Mouse (Mus musculus): ENCODE results near the gene Ccdc149. TPM values are rescaled to one million over a fixed set of nuclear protein-coding genes. Genes with fewer than 3 reads are reported as not detected.

Gene Ccdc149
- total RNA-seq, 2 experiments from 2014 or later: 1.9 to 3.7 TPM

GRCm38 (mm10) chr5:52386016-52386415 is 85.3 kb downstream of the Ccdc149 start:
- peak; percentile 69 for ATAC-seq (replicated peaks; ENCODE audit: poor library complexity, severe bottlenecking)

- ATAC-seq (replicated peaks; ENCODE audit: poor library complexity, severe bottlenecking): peak; percentile 64
Measured at GRCm38 (mm10) chr5:52383748-52384147, 87.6 kb downstream of the Ccdc149 start.

DNA sequence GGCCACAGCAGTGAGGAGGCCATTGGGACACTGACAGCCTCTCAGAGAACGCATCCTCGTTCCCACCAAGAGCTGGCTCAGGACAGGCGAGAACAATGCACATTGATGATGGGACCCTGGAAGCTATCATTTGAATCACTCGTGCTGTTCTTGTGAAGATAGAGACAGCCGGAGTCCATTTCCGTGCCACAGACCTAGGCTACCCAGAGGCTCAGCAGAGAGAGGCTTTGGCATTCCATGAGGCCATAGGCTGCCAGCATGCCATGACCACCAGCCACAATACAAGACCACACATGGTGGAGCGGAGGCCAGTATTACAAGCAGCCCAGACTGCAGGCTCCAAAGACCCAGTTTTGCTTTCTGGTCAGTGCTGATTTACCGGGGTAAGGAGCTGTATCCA is 88.5 kb downstream of the Ccdc149 start:
- ATAC-seq (replicated peaks; ENCODE audit: poor library complexity, severe bottlenecking): no peak

DNA sequence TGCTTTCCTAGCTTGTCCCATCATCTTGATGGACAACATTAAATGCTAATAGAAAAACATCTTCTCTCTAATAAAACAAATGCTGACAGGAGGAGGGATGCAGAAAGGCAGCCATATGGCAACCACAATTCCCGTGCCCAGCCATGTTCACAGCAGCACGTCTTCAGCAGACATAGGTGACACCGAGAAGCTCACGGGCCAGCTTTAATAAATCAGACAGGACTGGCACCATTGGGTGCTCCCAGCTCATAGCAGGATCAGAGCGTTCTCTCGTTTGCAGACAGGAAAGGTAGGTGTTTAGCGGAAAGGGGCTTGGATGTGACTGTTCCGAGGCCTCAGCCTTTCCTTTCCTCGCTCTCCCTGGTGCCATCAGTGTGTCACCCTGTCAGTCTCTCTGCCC is 95.5 kb downstream of the Ccdc149 start:
- ATAC-seq (replicated peaks; ENCODE audit: poor library complexity, severe bottlenecking): no peak

DNA sequence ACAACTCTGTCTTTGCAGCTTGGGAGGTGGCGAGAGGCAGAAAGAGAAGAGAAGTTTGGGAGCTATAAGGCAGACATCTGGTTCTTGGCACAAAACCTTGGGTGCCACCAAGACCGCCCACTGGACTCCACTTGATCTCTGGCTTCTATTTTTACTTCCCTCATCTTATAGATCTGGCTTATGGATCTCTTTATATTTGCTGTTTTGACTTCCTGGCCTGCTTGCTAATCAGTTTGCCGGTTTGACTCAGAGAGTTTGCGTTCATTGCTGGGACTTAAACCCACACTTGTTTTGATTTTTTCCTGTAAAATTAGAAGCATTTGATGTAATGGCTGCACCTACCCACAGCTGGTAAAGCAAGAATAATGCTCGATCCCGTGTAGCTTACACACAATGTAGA is 100.4 kb downstream of the Ccdc149 start:
- ATAC-seq (replicated peaks; ENCODE audit: poor library complexity, severe bottlenecking): no peak

- 0 out of 2 replicates have a peak, but pooled peaks have one; percentile 3 for ATAC-seq (replicated peaks; ENCODE audit: poor library complexity, severe bottlenecking)
Measured at GRCm38 (mm10) chr5:52367866-52368840, 103.2 kb downstream of the Ccdc149 start.

- ATAC-seq (replicated peaks; ENCODE audit: poor library complexity, severe bottlenecking): 0 out of 2 replicates have a peak, but pooled peaks have one; percentile 17
Measured at GRCm38 (mm10) chr5:52366661-52367060, 104.7 kb downstream of the Ccdc149 start.

DNA sequence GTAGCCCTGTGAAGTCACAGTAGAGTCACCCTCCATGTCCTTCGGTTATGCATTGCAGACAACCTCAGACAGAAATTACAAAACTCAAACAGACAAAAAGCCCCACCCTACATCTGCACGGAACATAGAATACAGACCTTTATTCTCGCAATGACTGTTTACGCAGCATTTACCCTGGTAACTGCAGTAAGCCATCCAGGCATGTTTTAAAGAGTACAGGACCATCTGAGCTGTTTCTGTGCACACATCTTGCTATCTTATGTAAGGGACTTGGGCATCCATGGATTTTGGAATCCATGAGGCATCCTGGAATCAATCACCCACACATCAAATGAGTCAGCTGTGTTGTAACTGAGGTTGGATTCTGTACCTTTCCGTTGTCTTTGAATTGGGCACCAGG is 105.4 kb downstream of the Ccdc149 start:
- no peak for ATAC-seq (replicated peaks; ENCODE audit: poor library complexity, severe bottlenecking)

- no peak for ATAC-seq (replicated peaks; ENCODE audit: poor library complexity, severe bottlenecking)
Measured at GRCm38 (mm10) chr5:52364521-52364920, 106.8 kb downstream of the Ccdc149 start.

DNA sequence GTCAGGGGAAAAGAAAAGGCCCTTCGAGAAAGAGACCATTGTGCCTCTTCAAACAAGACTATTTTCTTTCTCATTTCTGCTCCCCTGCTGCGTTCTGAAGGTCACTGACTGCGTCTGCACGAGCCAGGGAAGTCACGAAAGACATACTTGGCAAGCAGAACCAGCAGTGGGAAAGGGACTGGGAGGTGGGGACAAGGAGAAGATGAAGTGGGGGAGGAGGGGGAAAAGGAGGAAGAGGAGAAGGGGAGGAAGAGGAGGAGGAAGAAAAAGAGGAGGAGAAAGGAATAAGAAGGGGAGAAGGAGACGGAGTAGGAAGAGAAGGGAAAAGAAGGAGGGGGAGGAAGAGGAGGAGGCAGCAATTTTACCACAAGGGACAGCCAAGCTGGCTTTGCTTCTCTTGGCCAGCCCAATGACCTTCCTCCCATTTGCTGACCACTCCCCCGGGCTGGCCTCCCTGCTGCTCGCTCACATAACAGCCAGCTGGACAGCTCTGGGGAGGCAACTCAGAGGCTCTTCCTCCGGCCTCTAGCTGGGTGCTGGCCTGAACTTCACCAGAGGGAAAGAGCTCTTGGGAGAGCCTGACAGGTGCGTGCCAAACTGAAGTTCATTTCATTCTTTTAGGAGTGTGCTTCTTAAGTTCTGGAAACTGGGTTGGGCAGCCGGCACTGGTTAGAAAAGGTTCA is 107.7 kb downstream of the Ccdc149 start, which contains the start of gene Sod3:
Gene Sod3 (plus strand): TSS at position 324 of the 683 bp plus-strand sequence.
- no peak for ATAC-seq (replicated peaks; ENCODE audit: poor library complexity, severe bottlenecking)

GRCm38 (mm10) chr5:52362776-52363467 is 108.4 kb downstream of the Ccdc149 start:
- no peak for ATAC-seq (replicated peaks; ENCODE audit: poor library complexity, severe bottlenecking)

DNA sequence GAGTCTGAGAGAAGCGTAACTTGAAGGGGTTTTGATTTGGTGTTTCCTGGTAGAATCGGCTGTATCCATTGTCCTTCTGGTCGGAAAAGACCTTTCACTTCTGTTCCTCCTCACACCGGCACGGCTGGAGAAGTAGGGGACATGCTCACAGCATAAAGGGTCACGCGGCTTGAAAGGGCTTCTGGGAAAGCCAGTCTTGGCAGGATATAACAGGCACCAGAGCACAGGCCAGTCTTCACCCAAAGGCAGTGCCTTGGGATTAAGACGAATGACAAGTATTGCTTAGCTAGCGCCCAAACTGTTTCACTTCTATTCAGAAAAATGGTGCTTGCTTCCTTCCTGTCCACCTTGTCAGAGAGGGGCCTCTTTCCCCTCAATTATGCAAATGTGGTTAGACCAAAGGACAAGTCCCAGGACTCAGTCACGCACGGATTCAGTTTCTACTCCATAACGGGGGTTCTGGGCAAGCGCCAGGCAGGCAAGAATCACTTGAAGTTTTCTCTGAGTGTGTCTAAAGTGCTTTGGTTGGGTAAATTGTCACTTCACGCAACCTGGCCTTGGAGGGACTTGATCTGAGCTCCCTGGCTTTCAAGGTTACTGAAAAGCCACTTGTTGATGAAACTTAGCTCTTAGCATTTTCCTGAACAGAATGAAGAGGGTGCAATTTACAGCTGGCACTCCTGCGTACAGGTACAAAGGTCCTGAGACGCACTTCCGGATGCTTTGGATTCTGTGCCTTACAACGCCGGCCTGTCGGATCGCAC is 110.9 kb downstream of the Ccdc149 start:
- 0 out of 2 replicates have a peak, but pooled peaks have one; percentile 15 for ATAC-seq (replicated peaks; ENCODE audit: poor library complexity, severe bottlenecking)

DNA sequence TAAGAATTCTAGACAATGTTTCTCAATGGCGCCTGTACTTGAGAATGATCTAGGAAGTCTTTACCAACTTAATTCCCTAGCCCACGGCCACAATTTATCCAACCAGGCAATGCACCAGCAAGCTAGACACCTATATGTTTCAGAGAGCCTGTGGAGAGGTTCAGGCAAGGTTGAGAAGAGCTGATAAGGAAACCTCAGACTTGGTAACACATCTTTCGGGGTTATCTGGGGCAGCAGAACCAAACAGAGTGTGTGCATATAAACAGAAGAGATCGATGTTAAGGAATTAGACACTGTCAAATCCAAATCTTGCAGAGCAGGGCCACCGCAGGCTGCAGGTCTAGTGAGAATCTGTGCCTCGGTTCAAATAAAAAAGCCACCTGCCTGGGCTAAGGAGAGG is 113.2 kb downstream of the Ccdc149 start:
- no peak for ATAC-seq (replicated peaks; ENCODE audit: poor library complexity, severe bottlenecking)

GRCm38 (mm10) chr5:52357175-52357754 is 114.1 kb downstream of the Ccdc149 start:
- ATAC-seq (replicated peaks; ENCODE audit: poor library complexity, severe bottlenecking): no peak

DNA sequence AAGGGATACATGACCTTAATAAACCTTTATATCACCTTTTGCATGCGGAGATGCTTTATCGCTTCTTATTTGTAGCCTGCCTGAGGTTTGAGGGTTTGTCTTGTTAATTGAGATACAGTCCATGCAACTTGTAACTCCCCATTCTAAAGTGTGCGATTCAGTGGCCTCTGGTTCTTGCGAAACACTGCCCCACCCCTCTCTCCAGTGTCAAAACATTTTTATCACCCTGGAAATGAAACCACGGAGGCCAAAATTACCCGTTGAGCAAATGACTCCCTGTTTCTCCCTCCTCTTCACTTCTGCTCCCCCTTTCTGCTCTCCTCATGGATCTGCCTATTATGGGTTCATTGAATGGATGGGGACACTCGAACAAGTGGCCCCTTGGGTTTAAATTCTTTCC is 115.7 kb downstream of the Ccdc149 start:
- ATAC-seq (replicated peaks; ENCODE audit: poor library complexity, severe bottlenecking): peak; percentile 78

GRCm38 (mm10) chr5:52354441-52354840 is 116.9 kb downstream of the Ccdc149 start:
- no peak for ATAC-seq (replicated peaks; ENCODE audit: poor library complexity, severe bottlenecking)

DNA sequence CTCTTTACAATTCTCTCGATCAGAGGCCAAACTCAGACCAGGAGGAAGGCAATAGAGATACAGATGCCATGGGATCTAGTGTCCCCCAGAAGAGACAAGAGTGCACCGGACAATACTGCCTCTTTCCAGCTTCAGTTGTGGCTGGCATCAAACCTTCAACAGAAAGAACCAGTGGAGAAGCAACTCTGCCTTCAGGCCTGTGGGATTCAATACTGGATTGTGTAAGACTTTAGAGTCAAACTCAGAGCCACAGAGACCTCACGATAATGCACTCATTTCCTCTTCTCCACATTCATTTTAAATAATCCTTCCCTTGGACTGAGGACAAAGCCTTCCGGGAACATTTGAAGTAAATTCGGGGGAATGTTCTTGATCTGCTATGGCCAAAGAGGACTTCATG is 118.6 kb downstream of the Ccdc149 start:
- ATAC-seq (replicated peaks; ENCODE audit: poor library complexity, severe bottlenecking): peak; percentile 57

- ATAC-seq (replicated peaks; ENCODE audit: poor library complexity, severe bottlenecking): no peak
Measured at GRCm38 (mm10) chr5:52351561-52351960, 119.8 kb downstream of the Ccdc149 start.

- ATAC-seq (replicated peaks; ENCODE audit: poor library complexity, severe bottlenecking): no peak
Measured at GRCm38 (mm10) chr5:52350451-52350850, 120.9 kb downstream of the Ccdc149 start.
